Mouse (Mus musculus) spleen, postnatal 4 days (tissue): ENCODE measurements around the gene Cd52.
A peak's percentile ranks its signal among the peaks of the same experiment; 100 is the strongest.
"Not testable (repeated sequence)": the region's sequence is repeated elsewhere in the genome, so short reads cannot be mapped to it uniquely, and the experiment has no call there.

Source experiments
- DNase-seq, 2 experiments: peaks; one replicate each; pipeline ENCODE4 v3.0.0; 2022; ENCODE audit warnings: low spot score in 2 of 2

Cd52 gene

GRCm38 (mm10) chr4:134094923-134095547, at the start of gene Cd52:
Gene Cd52, minus strand, starts transcription at chr4:134095082.
- DNase-seq, result peak; percentile 77 to 79

- not testable (repeated sequence) for DNase-seq
Measured at GRCm38 (mm10) chr4:134144297-134144696, 49.4 kb upstream of the Cd52 start.

- no peak for DNase-seq
Measured at GRCm38 (mm10) chr4:134138857-134139256, 44.0 kb upstream of the Cd52 start.

DNA sequence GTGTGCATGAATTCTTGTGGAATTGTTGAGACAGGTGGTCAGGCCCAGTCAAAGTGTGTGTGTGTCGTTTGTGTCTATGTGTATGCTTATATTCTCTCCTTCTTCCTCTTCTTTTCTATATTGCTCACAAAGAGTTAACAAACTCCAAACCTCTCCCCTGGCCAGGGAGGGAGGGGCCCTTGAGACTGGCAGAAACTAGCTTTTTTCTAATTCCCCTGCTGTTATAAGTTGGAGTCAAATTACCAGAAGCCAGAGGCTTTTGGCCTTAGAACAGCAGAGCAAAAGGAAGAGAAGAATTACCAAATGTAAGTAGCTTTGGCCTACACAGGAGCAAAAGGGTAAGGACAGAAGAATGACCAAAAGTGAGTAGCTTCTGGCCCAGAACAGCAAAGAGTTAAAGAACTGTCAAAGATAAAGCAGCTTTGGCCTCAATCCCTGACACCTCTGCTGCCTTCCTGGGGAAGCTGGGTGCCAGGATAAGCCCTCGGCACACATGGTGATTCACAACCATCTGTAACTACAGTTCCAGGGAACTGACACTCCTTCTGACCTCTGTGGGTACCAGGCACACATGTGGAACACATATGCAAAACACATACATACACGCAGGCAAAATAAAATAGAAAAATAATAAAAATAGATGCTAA, 41.5 kb upstream of the Cd52 start:
- no peak for DNase-seq

GRCm38 (mm10) chr4:134132519-134133095, 37.7 kb upstream of the Cd52 start:
- no peak for DNase-seq

DNA sequence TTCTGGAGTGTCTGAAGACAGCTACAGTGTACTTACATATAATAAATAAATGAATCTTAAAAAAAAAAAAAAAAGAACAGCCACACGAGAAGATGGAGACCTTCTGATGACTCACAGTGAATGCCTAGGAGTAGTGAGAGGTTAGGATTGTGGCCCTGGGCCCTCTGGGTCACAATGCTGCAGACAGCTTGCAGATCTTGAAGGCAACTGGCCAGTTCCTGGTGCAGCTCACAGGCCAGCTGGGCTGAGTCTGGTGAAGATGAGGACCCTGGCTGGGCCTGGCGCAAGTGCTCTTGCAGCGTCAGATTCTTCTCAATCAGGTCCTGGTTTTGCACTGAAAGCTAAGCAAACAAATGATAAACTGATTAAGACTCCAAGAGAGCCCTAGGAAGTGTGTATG, 37.2 kb upstream of the Cd52 start:
- no peak for DNase-seq

DNA sequence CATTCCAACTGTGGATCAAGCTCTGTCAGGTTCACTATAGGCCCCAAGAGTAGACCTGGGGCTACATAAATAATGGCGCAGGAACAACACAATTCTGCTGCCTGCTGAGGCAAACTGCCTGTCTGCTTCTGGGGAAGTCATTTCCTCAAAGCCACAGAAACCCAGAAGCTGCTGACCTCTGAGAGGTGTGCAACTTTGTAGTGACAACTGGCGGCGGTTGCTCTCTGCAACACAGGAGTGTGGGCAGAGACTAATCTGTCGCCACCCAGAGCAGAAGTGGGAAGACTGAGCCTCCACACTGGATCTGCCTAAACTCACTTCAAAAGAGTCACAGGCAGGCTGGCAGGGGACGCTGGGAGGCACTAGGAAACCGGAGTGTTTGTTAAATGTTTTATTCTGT, 34.6 kb upstream of the Cd52 start:
- peak; percentile 56 to 76 for DNase-seq

- DNase-seq, result peak in 1 of 2 experiments; percentile 78
Measured at GRCm38 (mm10) chr4:134128983-134129362, 34.1 kb upstream of the Cd52 start.

DNA sequence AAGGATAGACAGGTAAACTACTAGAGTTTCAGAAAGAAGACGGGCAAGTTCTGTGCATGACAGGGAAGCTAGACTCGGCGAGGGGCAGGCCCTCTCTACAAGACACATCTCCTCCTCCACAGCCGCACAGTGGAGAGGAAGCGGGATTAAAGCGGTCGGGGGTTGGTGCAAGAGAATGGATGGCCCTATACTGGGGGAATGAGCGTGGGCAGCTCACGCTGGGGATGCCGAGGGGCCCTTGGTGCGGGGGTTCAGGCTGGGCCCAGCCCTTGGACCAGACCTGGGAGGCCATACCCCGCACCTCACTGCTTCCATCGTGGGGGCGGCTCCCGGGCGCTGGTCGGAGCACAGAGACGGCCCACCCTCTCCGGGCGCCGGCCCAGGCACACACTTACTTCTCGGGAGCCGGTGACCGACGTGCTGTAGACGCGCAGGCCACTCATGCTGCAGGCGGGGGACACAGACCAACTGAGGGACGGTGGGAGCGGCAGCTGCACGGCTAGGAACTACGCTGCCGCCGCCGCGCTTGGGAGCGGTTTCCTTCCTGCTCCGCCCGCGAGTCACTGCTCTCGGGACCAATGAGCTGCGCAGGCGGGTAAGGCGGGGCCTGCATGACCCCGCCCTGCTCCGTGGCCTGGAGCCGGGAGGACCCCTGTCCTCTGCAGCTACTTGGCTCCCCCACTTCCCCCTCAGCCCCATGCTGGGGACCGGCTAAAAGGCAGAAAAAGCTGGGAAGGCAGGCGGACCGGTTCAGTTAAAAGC, 33.5 kb upstream of the Cd52 start, which contains the start of gene Sh3bgrl3:
TSS of gene Sh3bgrl3 (minus strand) at position 569 of the 762 bp plus-strand sequence.
- peak; percentile 86 to 93 for DNase-seq

GRCm38 (mm10) chr4:134127793-134128192, 32.9 kb upstream of the Cd52 start:
- no peak for DNase-seq

DNA sequence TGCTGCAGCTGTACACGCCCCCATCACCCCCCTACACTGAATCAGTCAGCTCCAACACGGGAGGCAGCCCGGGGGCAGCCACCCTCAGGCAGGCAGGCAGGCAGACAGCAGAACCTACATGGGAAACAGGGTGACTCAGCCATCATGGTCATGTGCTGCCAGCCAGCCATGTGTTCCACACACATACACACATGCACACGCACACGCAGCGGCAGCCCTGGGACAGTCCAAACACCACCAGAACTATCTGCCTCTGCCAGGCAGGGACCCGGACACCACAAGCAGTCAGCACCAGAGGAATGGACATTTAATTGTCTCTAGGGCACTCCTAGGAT, 32.2 kb upstream of the Cd52 start:
- peak in 1 of 2 experiments; percentile 64 for DNase-seq

- no peak for DNase-seq
Measured at GRCm38 (mm10) chr4:134126300-134127120, 31.6 kb upstream of the Cd52 start.

GRCm38 (mm10) chr4:134125383-134126060, 30.6 kb upstream of the Cd52 start:
- DNase-seq, result peak in 1 of 2 experiments; percentile 60

DNA sequence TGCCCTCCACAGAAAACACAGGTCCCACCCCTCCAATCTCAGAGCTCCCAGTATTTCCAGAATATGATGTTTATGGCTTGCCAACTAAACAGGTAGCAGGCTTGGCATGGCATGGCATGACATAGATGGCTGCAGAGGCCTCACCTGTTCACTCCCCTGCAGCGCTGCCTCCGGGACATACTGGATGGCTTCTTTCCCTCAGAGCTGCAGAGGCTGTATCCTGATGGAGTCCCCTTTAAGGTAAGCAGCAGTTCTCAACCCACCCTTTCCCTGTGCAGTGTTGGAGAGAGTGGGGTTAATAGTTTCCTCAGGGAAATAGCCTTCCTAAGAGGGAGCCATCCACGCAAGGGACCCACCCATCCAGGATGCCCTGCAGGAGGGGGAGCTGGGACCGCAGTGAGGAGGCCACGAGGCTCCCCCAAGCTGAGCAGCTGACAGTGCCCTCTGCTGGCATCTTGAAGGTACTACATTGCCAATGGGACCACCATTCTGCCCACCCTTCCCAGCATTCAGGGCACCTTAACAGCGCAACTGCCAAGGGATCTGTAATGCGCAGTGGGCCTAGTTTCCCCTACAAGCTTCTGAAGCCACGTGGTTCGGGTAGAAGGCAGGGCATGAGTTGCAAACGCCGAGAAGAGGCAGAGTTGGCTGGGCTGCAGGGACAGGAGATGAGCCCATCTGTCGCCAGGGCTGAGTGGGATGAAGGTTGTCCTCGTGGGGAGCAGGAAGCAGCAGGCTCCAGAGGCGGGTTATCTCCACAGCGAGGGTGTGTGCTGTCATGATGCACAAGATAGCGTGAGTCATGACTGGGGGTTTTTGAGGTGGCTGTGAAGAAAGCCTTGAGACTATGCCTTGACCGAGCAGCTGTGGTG, 29.0 kb upstream of the Cd52 start:
- DNase-seq, result peak; percentile 59 to 85

DNA sequence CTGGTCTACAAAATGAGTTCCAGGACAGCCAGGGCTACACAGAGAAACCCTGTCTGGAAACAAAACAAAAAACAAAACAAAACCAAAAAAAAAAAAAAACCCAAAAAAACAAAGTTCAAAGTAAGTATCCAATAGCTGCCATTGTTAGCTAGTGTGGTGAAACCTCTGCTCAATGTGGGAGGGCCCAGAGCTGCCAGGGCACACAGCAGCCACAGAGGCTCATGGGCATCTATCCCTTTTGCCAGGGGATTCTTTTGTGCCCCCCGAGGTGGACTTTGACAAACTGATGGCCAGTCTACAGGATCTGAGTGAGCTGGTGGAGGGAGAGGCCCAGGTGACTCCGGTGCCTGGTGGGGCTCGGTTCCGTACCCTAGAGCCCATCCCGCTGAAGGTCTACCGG, 28.3 kb upstream of the Cd52 start:
- DNase-seq, result no peak

DNA sequence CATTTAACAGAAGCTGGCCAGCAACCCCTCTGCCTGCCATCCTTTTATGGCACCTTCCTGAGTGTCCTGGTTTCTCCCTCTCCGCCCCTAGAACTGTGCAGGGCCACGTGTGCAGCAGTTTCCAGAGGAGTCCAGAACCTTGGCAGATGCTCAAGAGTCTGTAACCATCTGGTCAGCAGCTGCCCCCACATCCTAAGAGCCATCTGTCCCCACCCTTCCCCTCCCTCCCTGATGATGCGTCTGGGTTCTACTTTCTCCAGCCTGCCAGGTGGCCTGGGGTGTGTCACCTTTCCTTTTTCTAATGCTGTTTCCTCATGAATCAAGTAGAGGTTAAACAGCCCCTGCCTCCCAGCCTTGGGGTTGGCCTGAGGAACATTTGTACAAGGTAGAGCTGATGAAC, 27.4 kb upstream of the Cd52 start:
- DNase-seq, result no peak

DNA sequence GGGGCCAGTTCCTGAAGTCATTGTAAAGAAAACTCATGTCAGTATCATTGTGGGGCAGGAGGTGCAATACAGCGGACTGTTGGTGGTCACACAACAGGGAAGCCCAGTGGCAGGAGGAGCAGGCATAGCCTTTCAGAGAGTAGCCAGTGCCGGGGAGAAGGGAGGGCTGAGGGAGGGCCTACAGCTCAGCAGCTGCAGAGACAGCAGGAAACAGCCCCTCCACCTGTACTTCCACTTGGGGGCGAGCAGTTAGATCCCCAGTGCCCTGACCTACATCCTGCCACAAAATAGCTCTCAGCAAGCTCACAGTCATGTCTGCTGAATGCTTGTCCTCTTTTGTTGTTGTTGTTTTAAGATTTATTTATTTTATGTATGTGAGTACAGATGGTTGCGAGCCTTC, 26.7 kb upstream of the Cd52 start:
- peak; percentile 56 to 78 for DNase-seq

DNA sequence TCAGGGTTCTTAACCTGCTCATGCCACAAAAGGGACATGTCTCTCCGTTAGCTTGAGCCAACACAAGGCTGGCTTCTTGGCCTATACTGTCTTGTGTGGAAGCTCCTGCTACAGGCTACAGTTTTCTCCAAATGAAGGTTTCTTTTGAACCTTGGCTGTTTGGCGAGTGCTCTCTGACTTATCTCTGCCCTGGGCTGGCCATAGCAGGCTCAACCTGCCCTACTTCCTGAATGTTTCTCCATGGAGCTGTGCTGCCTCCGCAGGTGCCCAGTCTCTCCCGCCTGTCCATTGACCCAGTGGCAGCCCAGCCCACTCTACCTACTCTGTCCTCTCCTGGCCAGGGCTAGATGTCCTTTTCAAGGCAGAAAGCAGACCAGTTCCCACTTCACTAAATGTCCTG, 26.0 kb upstream of the Cd52 start:
- DNase-seq, result peak in 1 of 2 experiments; percentile 65

DNA sequence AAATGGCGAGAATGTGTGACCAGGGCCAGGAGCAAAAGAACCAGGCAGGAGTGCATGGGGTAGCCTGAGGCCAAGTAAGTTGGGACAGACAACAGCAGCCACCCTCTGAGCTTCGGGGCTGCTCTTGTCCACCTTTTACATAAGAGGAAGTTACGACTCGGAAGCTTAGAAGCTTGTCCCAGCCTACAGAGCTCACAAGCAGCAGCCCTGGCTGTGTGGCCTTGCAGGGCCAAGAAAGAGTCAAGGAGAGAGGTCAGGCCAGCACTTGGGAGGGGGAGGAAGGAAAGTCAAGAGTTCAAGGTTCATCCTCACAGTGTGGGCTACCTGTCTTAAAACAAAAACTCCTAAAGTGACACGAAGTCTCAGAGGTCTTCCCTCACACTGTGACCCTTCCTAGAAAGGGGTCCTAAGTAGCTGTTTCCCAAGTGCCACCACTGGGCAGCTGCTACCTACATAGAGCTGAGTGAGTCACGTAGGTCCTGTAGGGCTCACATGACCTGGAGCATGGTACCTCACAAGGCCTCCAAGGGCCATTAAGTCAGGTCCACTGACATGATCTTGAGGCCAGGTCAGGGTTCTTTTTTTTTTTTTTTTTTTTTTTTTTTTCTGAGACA, 25.4 kb upstream of the Cd52 start:
- peak in 1 of 2 experiments; percentile 64 for DNase-seq

GRCm38 (mm10) chr4:134119644-134120043, 24.8 kb upstream of the Cd52 start:
- peak; percentile 57 to 83 for DNase-seq
